Mouse (Mus musculus) megakaryocyte, embryonic 14.5 days (primary cell): ENCODE measurements around the gene Wnt16. TPM values are rescaled to one million over a fixed set of nuclear protein-coding genes. Genes with fewer than 3 reads are reported as not detected.
A peak's percentile ranks its signal among the peaks of the same experiment; 100 is the strongest.
"Not testable (repeated sequence)": the region's sequence is repeated elsewhere in the genome, so short reads cannot be mapped to it uniquely, and the experiment has no call there.

Source experiments
- H3K27me3 ChIP-seq: replicated peaks from 2 replicates; pipeline ENCODE3; 2012; ENCODE audit warnings: inconsistent platforms
- H3K36me3 ChIP-seq: replicated peaks from 2 replicates; pipeline ENCODE3; 2012; ENCODE audit warnings: low read length, inconsistent platforms, mixed read lengths
- H3K4me1 ChIP-seq: 2 replicates; pipeline ENCODE4 v1.6.1; 2012; ENCODE audit warnings: inconsistent platforms
- H3K4me3 ChIP-seq: replicated peaks from 2 replicates; pipeline ENCODE3; 2012; ENCODE audit warnings: moderate library complexity, mild to moderate bottlenecking, inconsistent platforms
- H3K9me3 ChIP-seq: 2 replicates; pipeline ENCODE4 v1.6.1; 2012; ENCODE audit warnings: inconsistent platforms
- FLI1 ChIP-seq: IDR thresholded peaks from 2 replicates; pipeline ENCODE4 v1.6.1; 2012; ENCODE audit warnings: low read length, inconsistent platforms, mixed read lengths
- GATA1 ChIP-seq: IDR thresholded peaks from 3 replicates; pipeline ENCODE4 v1.6.1; 2012; ENCODE audit warnings: mixed read lengths, low read length, inconsistent platforms, borderline replicate concordance
- polyA plus RNA-seq: library from polyadenylated mRNA; stranded (reverse); fragments of >175 nt; gene quantifications from 2 replicates; pipeline ENCODE4 v1.2.3, GENCODE M21; 2012; ENCODE audit warnings: low replicate concordance; ENCODE audit not compliant: insufficient read depth

Wnt16 gene
- 0.20 TPM in 1 of 2 replicates, not detected in the other for polyA plus RNA-seq

GRCm38 (mm10) chr6:22288004-22288736, at the start of gene Wnt16:
Gene Wnt16, plus strand, starts transcription at chr6:22288227.
- peak within 1 kb of the TSS; percentile 91 for H3K4me3 ChIP-seq
- H3K36me3 ChIP-seq, result no peaks in the 10 kb centered on the region
- H3K9me3 ChIP-seq, result peaks cover 4% of the 10 kb centered on the region; the same call in 1 of the 2 replicates
- peaks cover 22% of the 10 kb centered on the region for H3K4me1 ChIP-seq
- TF ChIP-seq GATA1 (no peak), FLI1 (no peak)
- H3K27me3 ChIP-seq, result peaks cover 50% of the 10 kb centered on the region

- Histone ChIP-seq H3K4me3 (no peak overlapping the region), H3K36me3 (peaks cover 20% of the 10 kb centered on the region), H3K4me1 (peaks cover 18% of the 10 kb centered on the region), H3K9me3 (no peaks in the 10 kb centered on the region), H3K27me3 (no peaks in the 10 kb centered on the region)
- no peak for TF ChIP-seq GATA1
- no peak for TF ChIP-seq FLI1
Observed at GRCm38 (mm10) chr6:22243321-22243720, 44.7 kb upstream of the Wnt16 start.

- no peaks in the 10 kb centered on the region for H3K36me3 ChIP-seq
- TF ChIP-seq FLI1, result no peak
- TF ChIP-seq GATA1, result no peak
- H3K27me3 ChIP-seq, result no peaks in the 10 kb centered on the region
- no peak overlapping the region for H3K4me3 ChIP-seq
- H3K9me3 ChIP-seq, result no peaks in the 10 kb centered on the region
- H3K4me1 ChIP-seq, result peaks cover 18% of the 10 kb centered on the region
Observed at GRCm38 (mm10) chr6:22246696-22247095, 41.3 kb upstream of the Wnt16 start.

DNA sequence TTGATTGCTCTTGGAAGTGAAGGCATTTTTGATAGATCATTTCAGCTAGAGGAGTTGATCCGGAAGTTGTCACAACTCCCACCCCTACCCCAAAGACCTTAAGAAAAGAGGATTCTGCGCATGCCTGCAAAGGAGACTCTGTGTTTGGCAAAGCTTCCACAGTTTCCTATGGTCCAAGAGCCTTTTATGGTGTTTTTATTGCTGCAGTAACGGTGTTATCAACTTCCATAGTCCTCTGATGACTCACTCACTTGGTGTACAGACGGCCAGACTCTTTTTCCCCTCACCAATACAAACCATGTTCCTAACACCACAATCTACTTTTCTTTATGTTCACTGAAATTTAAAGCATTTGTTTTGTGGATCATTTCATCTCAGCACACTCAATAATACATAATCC, 29.2 kb upstream of the Wnt16 start:
- H3K27me3 ChIP-seq, result no peaks in the 10 kb centered on the region
- H3K4me1 ChIP-seq, result no peaks in the 10 kb centered on the region
- H3K9me3 ChIP-seq, result no peaks in the 10 kb centered on the region
- H3K36me3 ChIP-seq, result peaks cover 5% of the 10 kb centered on the region
- H3K4me3 ChIP-seq, result no peak overlapping the region
- TF ChIP-seq GATA1, result no peak
- no peak for TF ChIP-seq FLI1

- H3K36me3 ChIP-seq, result no peaks in the 10 kb centered on the region
- H3K4me3 ChIP-seq, result no peak overlapping the region
- TF ChIP-seq GATA1 (no peak), FLI1 (no peak)
- H3K9me3 ChIP-seq, result no peaks in the 10 kb centered on the region
- H3K4me1 ChIP-seq, result no peaks in the 10 kb centered on the region
- no peaks in the 10 kb centered on the region for H3K27me3 ChIP-seq
Observed at GRCm38 (mm10) chr6:22262519-22262918, 25.5 kb upstream of the Wnt16 start.

GRCm38 (mm10) chr6:22264094-22264493, 23.9 kb upstream of the Wnt16 start:
- not testable (repeated sequence) for H3K36me3 ChIP-seq, H3K9me3 ChIP-seq, H3K4me3 ChIP-seq, H3K4me1 ChIP-seq, H3K27me3 ChIP-seq

DNA sequence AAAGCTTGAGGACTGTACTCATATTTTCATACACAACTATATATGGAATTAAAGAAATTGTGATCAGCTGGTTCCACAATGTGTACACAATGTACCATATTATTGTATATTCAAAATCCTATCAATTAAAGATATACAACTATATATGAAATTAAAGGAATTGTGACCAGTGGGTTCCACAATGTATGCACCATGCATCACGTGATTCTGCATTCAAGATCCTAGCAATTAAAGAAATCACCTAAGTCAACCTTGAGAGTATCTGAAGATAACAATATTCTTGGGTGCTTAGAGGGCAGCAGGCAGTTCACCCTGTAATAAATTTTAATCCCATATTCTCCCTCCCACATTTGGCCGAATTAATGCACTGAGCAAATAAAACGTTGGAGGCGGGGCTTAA, 22.0 kb upstream of the Wnt16 start:
- Histone ChIP-seq H3K9me3 (no peaks in the 10 kb centered on the region), H3K27me3 (no peaks in the 10 kb centered on the region), H3K36me3 (no peaks in the 10 kb centered on the region), H3K4me1 (no peaks in the 10 kb centered on the region), H3K4me3 (no peak overlapping the region)
- TF ChIP-seq GATA1 (no peak), FLI1 (no peak)

DNA sequence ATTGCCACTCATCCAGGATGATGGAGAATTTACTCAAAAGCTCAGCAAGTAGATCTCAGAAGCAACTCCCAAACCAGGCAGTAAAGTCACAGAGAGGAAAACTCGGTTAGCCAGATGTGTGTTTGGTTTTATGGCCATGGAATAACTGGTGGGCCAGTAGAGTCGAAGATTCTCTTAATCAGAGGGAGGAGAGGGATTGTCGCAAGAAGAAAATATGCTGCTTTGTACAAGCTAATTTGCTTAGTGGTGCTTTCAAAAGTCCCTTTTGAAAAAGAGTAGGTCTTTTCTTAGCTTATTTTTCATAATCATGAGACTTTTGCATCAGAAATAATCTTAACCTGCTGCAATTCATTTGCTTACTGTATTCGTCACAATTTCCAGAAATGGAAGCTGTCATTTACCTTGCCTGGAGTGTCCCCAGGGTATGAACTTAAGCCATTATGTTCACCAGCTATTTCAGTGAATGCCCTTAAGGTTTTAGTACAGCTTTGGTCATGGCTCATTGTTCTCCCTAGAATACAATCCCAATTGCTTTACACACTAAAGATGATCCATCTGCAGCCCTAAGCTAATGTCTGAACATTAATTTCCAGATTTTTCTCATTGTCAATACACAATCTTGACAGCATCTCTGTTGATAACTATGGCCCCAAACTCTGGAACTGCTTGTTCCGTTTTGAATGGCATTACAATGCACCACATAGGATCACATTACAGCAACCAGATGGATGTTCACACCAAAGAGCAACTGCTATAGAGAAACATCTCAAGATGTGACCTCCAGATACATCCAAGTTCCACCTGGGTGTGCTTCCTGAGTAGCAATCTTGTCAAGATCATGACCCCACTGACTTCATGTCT, 20.0 kb upstream of the Wnt16 start:
- Histone ChIP-seq H3K4me3 (no peak overlapping the region), H3K9me3 (no peaks in the 10 kb centered on the region), H3K27me3 (no peaks in the 10 kb centered on the region), H3K4me1 (no peaks in the 10 kb centered on the region), H3K36me3 (no peaks in the 10 kb centered on the region)
- no peak for TF ChIP-seq GATA1
- no peak for TF ChIP-seq FLI1

DNA sequence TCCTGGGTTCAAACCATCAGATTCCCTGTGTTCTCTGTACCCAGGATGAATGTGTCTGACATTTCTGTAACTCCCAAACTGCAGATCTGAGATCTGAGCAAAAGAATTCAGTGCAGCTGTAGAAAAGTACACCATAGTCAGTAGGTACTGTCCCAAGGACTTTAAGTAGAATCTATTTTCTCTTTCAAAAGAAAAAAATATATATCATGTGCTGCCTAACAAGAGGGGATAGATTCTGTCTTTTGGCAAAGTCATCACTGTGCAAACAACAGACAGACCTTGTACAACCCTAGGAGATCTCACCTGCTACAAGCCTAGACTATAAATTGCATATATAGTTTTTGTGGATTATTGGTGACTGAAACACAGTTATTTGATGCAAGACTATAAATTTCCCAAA, 19.4 kb upstream of the Wnt16 start:
- TF ChIP-seq FLI1 (no peak), GATA1 (no peak)
- Histone ChIP-seq H3K4me1 (no peaks in the 10 kb centered on the region), H3K9me3 (no peaks in the 10 kb centered on the region), H3K36me3 (no peaks in the 10 kb centered on the region), H3K4me3 (no peak overlapping the region), H3K27me3 (no peaks in the 10 kb centered on the region)

GRCm38 (mm10) chr6:22269840-22270521, 18.0 kb upstream of the Wnt16 start:
- Histone ChIP-seq H3K36me3 (no peaks in the 10 kb centered on the region), H3K27me3 (no peaks in the 10 kb centered on the region), H3K4me1 (no peaks in the 10 kb centered on the region), H3K9me3 (no peaks in the 10 kb centered on the region), H3K4me3 (no peak overlapping the region)
- TF ChIP-seq FLI1 (no peak), GATA1 (no peak)
